Mouse (Mus musculus): ENCODE data around the gene Rtl6.

DNA sequence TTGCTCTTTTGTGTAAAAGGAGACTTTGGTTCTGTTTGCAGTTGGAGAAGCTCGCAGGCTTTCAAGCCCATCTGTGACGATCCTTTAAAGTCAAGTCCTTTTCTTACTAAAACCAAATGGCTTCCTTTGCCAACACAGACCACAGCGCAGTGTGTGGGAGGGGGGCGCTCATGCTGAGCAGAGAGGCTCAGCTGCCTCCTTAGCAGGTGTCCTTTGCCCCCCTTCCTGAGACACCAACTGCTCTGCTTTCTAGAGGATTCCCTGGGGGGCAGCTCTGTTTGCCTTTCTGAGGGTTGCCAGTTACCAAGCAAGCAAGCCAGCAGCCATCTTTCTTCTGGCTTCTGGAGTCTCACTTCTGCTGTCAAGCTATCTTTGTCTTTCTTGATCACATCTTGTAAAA lies 19.4 kb upstream of the Rtl6 start:
- TF ChIP-seq CTCF (IDR thresholded peaks at IDR 0.05; ENCODE audit: borderline replicate concordance, insufficient read depth, low read depth, low read length), result no peak
- no peak for TF ChIP-seq POLR2A (IDR thresholded peaks at IDR 0.05; ENCODE audit: borderline replicate concordance, insufficient read depth, low read length)
